Mouse (Mus musculus) hindbrain, embryonic 14.5 days (tissue): Measurements from ENCODE around the gene Arhgap10. TPM values are rescaled to one million over a fixed set of nuclear protein-coding genes. Genes with fewer than 3 reads are reported as not detected.
A peak's percentile ranks its signal among the peaks of the same experiment; 100 is the strongest.

Experiments used
- ATAC-seq: fragments of 200-750 bp; cut with Nextera tagmentation; 2 replicates; pipeline ENCODE4 v1.8.0; 2017; ENCODE audit warnings: moderate number of reproducible peaks, mild to moderate bottlenecking, moderate TSS enrichment, moderate library complexity; ENCODE audit not compliant: low FRiP score
- DNase-seq: peaks from one replicate; pipeline ENCODE4 v3.0.0-alpha.2; 2015; ENCODE audit warnings: low spot score
- H3K27ac ChIP-seq: fragments of 300-500 bp; sonication (generic); 2 replicates; pipeline ENCODE4 v1.5.1; 2014; ENCODE audit warnings: mild to moderate bottlenecking, moderate library complexity
- H3K27me3 ChIP-seq: fragments of 300-500 bp; sonication (generic); 2 replicates; pipeline ENCODE4 v1.6.1; 2014; ENCODE audit warnings: mild to moderate bottlenecking, low read length, mixed read lengths; ENCODE audit not compliant: control insufficient read depth, insufficient read depth
- H3K36me3 ChIP-seq: fragments of 300-500 bp; sonication (generic); replicated peaks from 2 replicates; pipeline ENCODE4 v1.6.1; 2014; ENCODE audit not compliant: control insufficient read depth, insufficient read depth
- H3K4me1 ChIP-seq: fragments of 300-500 bp; sonication (generic); replicated peaks from 2 replicates; pipeline ENCODE4 v1.6.1; 2014; ENCODE audit warnings: antibody characterized with exemption, low read length, mixed read lengths; ENCODE audit not compliant: control insufficient read depth, insufficient read depth
- H3K4me2 ChIP-seq: fragments of 300-500 bp; sonication (generic); replicated peaks from 2 replicates; pipeline ENCODE4 v1.6.1; 2014; ENCODE audit warnings: mild to moderate bottlenecking, moderate library complexity
- H3K4me3 ChIP-seq: fragments of 300-500 bp; sonication (generic); replicated peaks from 2 replicates; pipeline ENCODE4 v1.5.1; 2014; ENCODE audit warnings: mild to moderate bottlenecking, low read length
- H3K9ac ChIP-seq: fragments of 300-500 bp; sonication (generic); 2 replicates; pipeline ENCODE4 v1.6.1; 2014
- H3K9me3 ChIP-seq: fragments of 300-500 bp; sonication (generic); 2 replicates; pipeline ENCODE4 v1.6.1; 2016; ENCODE audit warnings: low read length; ENCODE audit not compliant: control insufficient read depth
- WGBS: fragments of 180-500 bp; shearing (Covaris S2); extraction: QIAGEN DNeasy Blood & Tissue Kit; methylation state at CpG from one replicate; pipeline ENCODE4 v1.1.7; 2014; 5-methylcytosine and 5-hydroxymethylcytosine counted together
- polyA plus RNA-seq: library from polyadenylated mRNA; unstranded; fragments of >200 nt; fragmentation: Nextera tagmentation; extraction: Ambion mirVana; gene quantifications from 2 replicates; pipeline ENCODE4 v1.2.1, GENCODE M21; 2014

Gene Arhgap10
- polyA plus RNA-seq, 1 experiment from 2014 or later = 5.1 TPM

- DNase-seq (no peak), ATAC-seq (no peak)
- Histone ChIP-seq H3K4me3 (no peak overlapping the region), H3K9ac (no peak overlapping the region), H3K36me3 (no peaks in the 10 kb centered on the region), H3K9me3 (no peaks in the 10 kb centered on the region), H3K27me3 (no peaks in the 10 kb centered on the region), H3K27ac (no peak overlapping the region), H3K4me2 (no peak overlapping the region), H3K4me1 (no peaks in the 10 kb centered on the region)
- WGBS = 96% methylated on average over 1 of the region's 1 CpGs
Observed at GRCm38 (mm10) chr8:77538256-77538655, 20.5 kb upstream of the Arhgap10 start.

DNA sequence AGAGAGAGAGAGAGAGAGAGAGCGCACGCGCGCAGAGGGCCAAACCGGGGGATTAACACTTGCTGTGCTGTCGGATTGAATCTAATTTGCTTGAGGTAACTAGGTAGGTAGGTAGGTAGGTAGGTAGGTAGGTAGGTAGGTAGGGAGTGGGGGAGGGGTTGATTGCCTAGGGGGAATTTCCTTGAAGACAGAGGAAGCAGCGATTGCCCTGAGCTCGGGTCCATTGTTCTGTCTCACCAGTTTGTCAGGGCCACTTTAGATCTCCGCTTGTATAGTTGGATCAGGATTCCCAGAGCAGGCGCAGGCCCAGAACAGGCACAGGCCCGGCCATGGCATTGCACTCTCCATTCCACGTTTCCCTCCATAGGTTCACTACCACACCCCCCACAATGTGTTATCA lies 19.1 kb upstream of the Arhgap10 start:
- no peaks in the 10 kb centered on the region for H3K9me3 ChIP-seq
- 82% methylated on average over 12 of the region's 12 CpGs for WGBS
- no peak for DNase-seq
- H3K27me3 ChIP-seq = no peaks in the 10 kb centered on the region
- no peak overlapping the region for H3K9ac ChIP-seq
- no peak overlapping the region for H3K4me3 ChIP-seq
- no peak for ATAC-seq
- no peak overlapping the region for H3K27ac ChIP-seq
- H3K4me1 ChIP-seq = no peaks in the 10 kb centered on the region
- H3K36me3 ChIP-seq = no peaks in the 10 kb centered on the region
- H3K4me2 ChIP-seq = no peak overlapping the region

DNA sequence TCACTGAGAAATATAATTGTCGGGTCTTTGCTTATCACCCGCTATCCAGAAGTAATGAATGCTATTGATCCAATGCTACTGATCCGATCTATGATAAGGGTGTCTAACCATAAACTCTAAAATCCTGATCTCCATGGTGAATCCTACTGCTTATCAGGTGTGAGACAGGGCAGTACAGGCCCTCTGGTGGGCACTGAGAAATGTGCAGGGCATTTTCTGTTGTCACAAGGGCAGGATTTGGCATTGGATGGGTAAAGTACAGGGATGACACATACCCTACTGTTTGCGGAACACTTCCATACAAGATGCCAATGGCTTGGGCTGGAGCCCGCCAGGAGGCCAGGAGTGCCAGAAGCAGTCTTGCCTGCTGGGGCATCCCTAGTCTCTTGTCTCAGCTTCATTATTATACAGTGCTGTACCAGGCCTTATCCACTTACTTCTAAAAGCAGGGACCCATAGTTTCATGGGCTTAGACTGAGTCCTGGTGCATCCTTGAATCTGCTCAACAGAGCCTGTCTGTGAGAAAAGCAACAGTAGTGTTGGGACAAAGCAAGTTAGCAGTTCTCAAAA lies 17.4 kb upstream of the Arhgap10 start:
- Histone ChIP-seq H3K27ac (no peak overlapping the region), H3K4me1 (no peaks in the 10 kb centered on the region), H3K27me3 (no peaks in the 10 kb centered on the region), H3K4me3 (no peak overlapping the region), H3K36me3 (no peaks in the 10 kb centered on the region), H3K4me2 (no peak overlapping the region), H3K9ac (no peak overlapping the region), H3K9me3 (no peaks in the 10 kb centered on the region)
- WGBS = 87% methylated on average over 5 of the region's 5 CpGs
- DNase-seq (peak; percentile 56), ATAC-seq (peak; percentile 55; the same call in 1 of the 2 replicates)

GRCm38 (mm10) chr8:77534358-77534992 lies 16.7 kb upstream of the Arhgap10 start:
- H3K27ac ChIP-seq = no peak overlapping the region
- no peaks in the 10 kb centered on the region for H3K27me3 ChIP-seq
- no peak overlapping the region for H3K9ac ChIP-seq
- no peak for DNase-seq
- H3K9me3 ChIP-seq = no peaks in the 10 kb centered on the region
- no peak for ATAC-seq
- 70% methylated on average over 8 of the region's 8 CpGs for WGBS
- H3K4me3 ChIP-seq = no peak overlapping the region
- no peaks in the 10 kb centered on the region for H3K36me3 ChIP-seq
- no peak overlapping the region for H3K4me2 ChIP-seq
- H3K4me1 ChIP-seq = no peaks in the 10 kb centered on the region

DNA sequence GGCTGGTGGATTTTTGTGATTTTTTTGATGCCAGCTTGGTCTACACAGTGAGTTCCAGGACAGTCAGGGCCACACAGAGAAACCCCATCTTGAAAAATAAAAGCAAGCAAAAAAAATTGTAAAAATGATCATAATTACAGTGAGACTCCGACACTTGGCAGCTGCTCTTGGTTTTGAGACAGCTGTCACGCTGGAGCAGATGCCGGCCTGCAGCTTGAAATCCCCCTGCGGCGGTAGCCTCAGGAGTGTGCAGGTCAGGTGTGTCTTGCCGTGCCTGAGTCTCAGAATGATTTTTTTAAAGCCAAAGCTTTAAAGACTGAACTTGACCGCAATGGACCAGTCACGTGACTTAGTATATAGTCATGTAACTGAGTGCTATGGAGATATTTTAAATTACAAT lies 8.4 kb upstream of the Arhgap10 start:
- ATAC-seq (no peak), DNase-seq (no peak)
- no peaks in the 10 kb centered on the region for H3K27me3 ChIP-seq
- H3K4me2 ChIP-seq = no peak overlapping the region
- WGBS = 87% methylated on average over 8 of the region's 8 CpGs
- H3K36me3 ChIP-seq = no peaks in the 10 kb centered on the region
- no peak overlapping the region for H3K4me3 ChIP-seq
- no peak overlapping the region for H3K27ac ChIP-seq
- no peaks in the 10 kb centered on the region for H3K9me3 ChIP-seq
- H3K9ac ChIP-seq = no peak overlapping the region
- no peaks in the 10 kb centered on the region for H3K4me1 ChIP-seq

- Histone ChIP-seq H3K4me2 (no peak overlapping the region), H3K36me3 (no peaks in the 10 kb centered on the region), H3K4me1 (no peaks in the 10 kb centered on the region), H3K4me3 (no peak overlapping the region), H3K9ac (no peak overlapping the region), H3K27ac (no peak overlapping the region), H3K9me3 (no peaks in the 10 kb centered on the region), H3K27me3 (no peaks in the 10 kb centered on the region)
- 93% methylated on average over 2 of the region's 2 CpGs for WGBS
- no peak for DNase-seq
- ATAC-seq = no peak
Observed at GRCm38 (mm10) chr8:77524906-77525305, 7.2 kb upstream of the Arhgap10 start.

GRCm38 (mm10) chr8:77524018-77524615 lies 6.4 kb upstream of the Arhgap10 start:
- Histone ChIP-seq H3K9me3 (no peaks in the 10 kb centered on the region), H3K27ac (no peak overlapping the region), H3K4me2 (no peak overlapping the region), H3K36me3 (no peaks in the 10 kb centered on the region), H3K9ac (no peak overlapping the region), H3K27me3 (no peaks in the 10 kb centered on the region), H3K4me3 (no peak overlapping the region), H3K4me1 (no peaks in the 10 kb centered on the region)
- no peak for DNase-seq
- ATAC-seq = no peak
- WGBS = 83% methylated on average over 14 of the region's 14 CpGs

GRCm38 (mm10) chr8:77522984-77523383 lies 5.2 kb upstream of the Arhgap10 start:
- no peaks in the 10 kb centered on the region for H3K27me3 ChIP-seq
- DNase-seq (no peak), ATAC-seq (no peak)
- H3K9ac ChIP-seq = no peak overlapping the region
- H3K4me2 ChIP-seq = no peak overlapping the region
- H3K27ac ChIP-seq = no peak overlapping the region
- H3K9me3 ChIP-seq = no peaks in the 10 kb centered on the region
- no peaks in the 10 kb centered on the region for H3K36me3 ChIP-seq
- H3K4me3 ChIP-seq = no peak overlapping the region
- H3K4me1 ChIP-seq = no peaks in the 10 kb centered on the region
- WGBS = 91% methylated on average over 8 of the region's 8 CpGs

DNA sequence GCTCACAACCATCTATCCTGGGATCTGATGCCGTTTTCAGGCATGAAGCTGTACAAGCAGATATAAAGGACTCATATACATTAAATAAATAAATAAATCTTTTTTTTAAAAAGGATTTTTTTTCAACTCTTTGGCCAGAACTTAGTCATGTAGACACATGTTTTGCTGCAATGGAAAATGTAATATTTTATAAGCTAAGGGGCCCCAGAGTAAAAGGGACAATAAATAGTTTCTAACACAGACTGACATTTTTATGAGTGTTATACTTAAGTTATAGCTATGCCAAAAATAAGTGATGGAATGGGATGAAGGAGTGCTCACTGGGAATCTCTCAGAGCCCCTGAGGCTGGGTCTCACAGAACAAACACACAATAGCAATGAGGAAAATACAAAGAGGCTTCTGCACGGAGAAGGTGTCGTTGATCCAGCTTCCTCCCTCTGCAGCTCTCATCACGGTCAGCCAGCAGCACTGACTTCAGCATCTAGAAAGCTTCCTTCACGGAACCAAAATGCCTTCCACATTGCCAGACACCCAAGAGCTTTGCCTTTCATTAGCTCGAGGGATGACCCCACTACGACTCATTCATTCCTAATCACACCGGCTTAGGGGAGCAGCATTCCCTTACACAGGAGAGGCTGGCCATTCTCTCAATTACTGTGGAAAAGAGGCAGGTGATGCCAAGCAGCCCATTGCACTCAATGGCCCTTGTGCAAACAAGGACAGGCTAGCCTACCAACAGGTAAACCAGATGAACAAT lies 3.5 kb upstream of the Arhgap10 start:
- Histone ChIP-seq H3K9me3 (no peaks in the 10 kb centered on the region), H3K4me1 (peaks cover 11% of the 10 kb centered on the region; the same call in 1 of the 2 replicates), H3K36me3 (no peaks in the 10 kb centered on the region), H3K27ac (no peak overlapping the region), H3K9ac (no peak overlapping the region), H3K27me3 (peaks cover 4% of the 10 kb centered on the region; the same call in 1 of the 2 replicates), H3K4me3 (no peak overlapping the region), H3K4me2 (no peak overlapping the region)
- ATAC-seq = no peak
- no peak for DNase-seq
- 78% methylated on average over 8 of the region's 8 CpGs for WGBS
